Comparison of ENCODE assay signal across 10 mouse cellular contexts in genomic region chr6:70871511-70871980, GRCm38 (mm10). TPM values are rescaled to one million over a fixed set of nuclear protein-coding genes. Genes with fewer than 3 reads are reported as not detected.
DNase-seq lines count a peak whose midpoint lies in the region; ATAC-seq and TF ChIP-seq lines count a peak whose summit lies in the region.
"Had no signal": no experiment of that assay in that cellular context is flagged by ENCODE, and none has a peak within 500 bp of the region (broad histone marks: within the 10 kb centered on the region; RNA-seq: fewer than 3 reads in every experiment).

No protein-coding gene starts in this region.

- no peaks in the 10 kb centered on the region for H3K36me3 ChIP-seq in embryonic facial prominence, embryonic 14.5 days (ENCODE audit: control insufficient read depth, insufficient read depth, low read length)
- H3K36me3 ChIP-seq in embryonic facial prominence, embryonic 10.5 days (replicated peaks), result no peaks in the 10 kb centered on the region
- H3K36me3 ChIP-seq in lung, postnatal 0 days (ENCODE audit: insufficient read depth, low read length), result 0 out of 2 replicates have a peak, but pooled peaks cover 2% of the 10 kb centered on the region
- no peaks in the 10 kb centered on the region for H3K36me3 ChIP-seq in forebrain, postnatal 0 days (ENCODE audit: insufficient read depth)
- no peaks in the 10 kb centered on the region for H3K36me3 ChIP-seq in neural tube, embryonic 14.5 days (ENCODE audit: control insufficient read depth, insufficient read depth, low read length)
- H3K36me3 ChIP-seq: kidney, embryonic 15.5 days; limb, embryonic 10.5 days had no signal

- H3K9ac ChIP-seq in embryonic facial prominence, embryonic 14.5 days (ENCODE audit: low read depth, low read length), result no peak overlapping the region
- H3K9ac ChIP-seq in lung, postnatal 0 days (replicated peaks; ENCODE audit: low read depth), result 0 out of 2 replicates have a peak overlapping the region, but pooled peaks have one; percentile 16
- H3K9ac ChIP-seq in forebrain, postnatal 0 days, result 0 out of 2 replicates have a peak overlapping the region, but pooled peaks have one; percentile 2
- no peak overlapping the region for H3K9ac ChIP-seq in neural tube, embryonic 14.5 days (replicated peaks; ENCODE audit: low read depth, low read length)
- H3K9ac ChIP-seq: kidney, embryonic 15.5 days had no signal

- no peaks in the 10 kb centered on the region for H3K27me3 ChIP-seq in embryonic facial prominence, embryonic 14.5 days (replicated peaks; ENCODE audit: control insufficient read depth, insufficient read depth, low read length)
- no peaks in the 10 kb centered on the region for H3K27me3 ChIP-seq in embryonic facial prominence, embryonic 10.5 days (replicated peaks; ENCODE audit: low read depth, poor library complexity, severe bottlenecking)
- no peaks in the 10 kb centered on the region for H3K27me3 ChIP-seq in lung, postnatal 0 days (replicated peaks; ENCODE audit: insufficient read depth, low read length)
- no peaks in the 10 kb centered on the region for H3K27me3 ChIP-seq in forebrain, postnatal 0 days (ENCODE audit: insufficient read depth, low read length)
- no peaks in the 10 kb centered on the region for H3K27me3 ChIP-seq in neural tube, embryonic 14.5 days (ENCODE audit: control insufficient read depth, insufficient read depth, low read length)
- H3K27me3 ChIP-seq: kidney, embryonic 15.5 days had no signal

- ATAC-seq in embryonic facial prominence, embryonic 14.5 days (ENCODE audit: low read depth), result no peak
- no peak for ATAC-seq in lung, postnatal 0 days
- ATAC-seq in forebrain, postnatal 0 days, result peak; percentile 39; the same call in 1 of the 2 replicates
- ATAC-seq in neural tube, embryonic 14.5 days (ENCODE audit: low read depth), result no peak

- no peak for TF ChIP-seq CTCF in lung, postnatal 0 days (IDR thresholded peaks at IDR 0.05)
- no peak for TF ChIP-seq CTCF in forebrain, postnatal 0 days (IDR thresholded peaks at IDR 0.05; ENCODE audit: low read depth)

- 54% methylated on average over 14 of the region's 14 CpGs for WGBS in embryonic facial prominence, embryonic 14.5 days
- 71% methylated on average over 14 of the region's 14 CpGs for WGBS in embryonic facial prominence, embryonic 10.5 days
- WGBS in lung, postnatal 0 days, result 48% methylated on average over 14 of the region's 14 CpGs
- WGBS in forebrain, postnatal 0 days, result 59% methylated on average over 14 of the region's 14 CpGs
- WGBS in neural tube, embryonic 14.5 days, result 51% methylated on average over 14 of the region's 14 CpGs

- TF ChIP-seq EP300 in lung, postnatal 0 days (IDR thresholded peaks at IDR 0.05), result no peak

- peak; percentile 12 for DNase-seq in embryonic facial prominence, embryonic 14.5 days (ENCODE audit: low spot score)
- no peak for DNase-seq in embryonic facial prominence, embryonic 10.5 days (ENCODE audit: low spot score)
- DNase-seq in lung, postnatal 0 days (ENCODE audit: low spot score), result no peak
- no peak for DNase-seq in lung, postnatal 4 days
- peak; percentile 2 for DNase-seq in forebrain, postnatal 0 days
- no peak for DNase-seq in adipocyte (ENCODE audit: low spot score)
- no peak for DNase-seq in embryo, embryonic 9.5 days (ENCODE audit: extremely low spot score)

- no peak overlapping the region for H3K4me3 ChIP-seq in embryonic facial prominence, embryonic 14.5 days (ENCODE audit: low read depth, low read length)
- no peak overlapping the region for H3K4me3 ChIP-seq in embryonic facial prominence, embryonic 10.5 days
- no peak overlapping the region for H3K4me3 ChIP-seq in lung, postnatal 0 days (ENCODE audit: low read depth, low read length)
- no peak overlapping the region for H3K4me3 ChIP-seq in forebrain, postnatal 0 days (ENCODE audit: low read depth, low read length)
- no peak overlapping the region for H3K4me3 ChIP-seq in neural tube, embryonic 14.5 days (ENCODE audit: low read depth, low read length)
- H3K4me3 ChIP-seq: kidney, embryonic 15.5 days; limb, embryonic 10.5 days had no signal

- no peaks in the 10 kb centered on the region for H3K4me1 ChIP-seq in embryonic facial prominence, embryonic 14.5 days (ENCODE audit: control insufficient read depth, insufficient read depth, low read length)
- 0 out of 2 replicates have a peak, but pooled peaks cover 3% of the 10 kb centered on the region for H3K4me1 ChIP-seq in embryonic facial prominence, embryonic 10.5 days
- H3K4me1 ChIP-seq in lung, postnatal 0 days (ENCODE audit: insufficient read depth, low read depth, low read length), result no peaks in the 10 kb centered on the region
- H3K4me1 ChIP-seq in forebrain, postnatal 0 days (ENCODE audit: insufficient read depth), result no peaks in the 10 kb centered on the region
- peaks cover 5% of the 10 kb centered on the region; the same call in 1 of the 2 replicates for H3K4me1 ChIP-seq in neural tube, embryonic 14.5 days (ENCODE audit: control insufficient read depth, insufficient read depth, low read length)
- H3K4me1 ChIP-seq: limb, embryonic 10.5 days had no signal

- H3K4me2 ChIP-seq in embryonic facial prominence, embryonic 14.5 days (ENCODE audit: low read depth, low read length), result no peak overlapping the region
- no peak overlapping the region for H3K4me2 ChIP-seq in lung, postnatal 0 days (replicated peaks; ENCODE audit: low read depth, low read length)
- peak overlapping the region; percentile 20 for H3K4me2 ChIP-seq in forebrain, postnatal 0 days (ENCODE audit: low read depth)
- H3K4me2 ChIP-seq in neural tube, embryonic 14.5 days (ENCODE audit: low read depth, low read length), result no peak overlapping the region
- H3K4me2 ChIP-seq: kidney, embryonic 15.5 days had no signal

- H3K9me3 ChIP-seq in embryonic facial prominence, embryonic 14.5 days (ENCODE audit: control insufficient read depth, low read length), result no peaks in the 10 kb centered on the region
- no peaks in the 10 kb centered on the region for H3K9me3 ChIP-seq in embryonic facial prominence, embryonic 10.5 days
- H3K9me3 ChIP-seq in lung, postnatal 0 days (ENCODE audit: low read length), result no peaks in the 10 kb centered on the region
- no peaks in the 10 kb centered on the region for H3K9me3 ChIP-seq in forebrain, postnatal 0 days (ENCODE audit: low read length)
- H3K9me3 ChIP-seq in neural tube, embryonic 14.5 days (ENCODE audit: control insufficient read depth, low read length), result no peaks in the 10 kb centered on the region
- H3K9me3 ChIP-seq: kidney, embryonic 15.5 days; limb, embryonic 10.5 days had no signal

- no peak overlapping the region for H3K27ac ChIP-seq in embryonic facial prominence, embryonic 14.5 days (replicated peaks; ENCODE audit: low read depth, low read length)
- H3K27ac ChIP-seq in embryonic facial prominence, embryonic 10.5 days (replicated peaks), result no peak overlapping the region
- H3K27ac ChIP-seq in lung, postnatal 0 days (ENCODE audit: low read length), result no peak overlapping the region
- peak overlapping the region; percentile 21; the same call in 1 of the 2 replicates for H3K27ac ChIP-seq in forebrain, postnatal 0 days (ENCODE audit: low read depth, low read length)
- H3K27ac ChIP-seq in neural tube, embryonic 14.5 days (ENCODE audit: low read depth, low read length), result peak overlapping the region; percentile 8; the same call in 1 of the 2 replicates
- H3K27ac ChIP-seq: kidney, embryonic 15.5 days; limb, embryonic 10.5 days had no signal

RNA-seq across cellular contexts. Expression of gene Eif2ak3, which starts 27.2 kb away (rescaled TPM):
- polyA plus RNA-seq in embryonic facial prominence, embryonic 14.5 days (2014; fragmentation: Nextera tagmentation; extraction: Ambion mirVana), result 13.0 and 15.9 TPM in 2 replicates
- 7.7 and 9.0 TPM in 2 replicates for polyA plus RNA-seq in embryonic facial prominence, embryonic 10.5 days (2016; fragmentation: Nextera tagmentation; extraction: Ambion mirVana)
- 8.6 and 8.9 TPM in 2 replicates for polyA plus RNA-seq in lung, postnatal 0 days (2015; fragmentation: Nextera tagmentation; extraction: Ambion mirVana)
- 22.3 and 23.3 TPM in 2 replicates for total RNA-seq in forebrain, postnatal 0 days (2014; rRNA removed)
- 6.9 and 8.3 TPM in 2 replicates for polyA plus RNA-seq in forebrain, postnatal 0 days (2015; fragmentation: Nextera tagmentation; extraction: Ambion mirVana)
- polyA plus RNA-seq in neural tube, embryonic 14.5 days (2014; fragmentation: Nextera tagmentation; extraction: Ambion mirVana), result 12.4 and 15.7 TPM in 2 replicates

RNA-seq across cellular contexts. Expression of gene Tex37, which starts 47.2 kb away (rescaled TPM):
- not detected in 2 replicates for polyA plus RNA-seq in embryonic facial prominence, embryonic 14.5 days (2014; fragmentation: Nextera tagmentation; extraction: Ambion mirVana)
- polyA plus RNA-seq in embryonic facial prominence, embryonic 10.5 days (2016; fragmentation: Nextera tagmentation; extraction: Ambion mirVana), result 0.19 TPM in 1 of 2 replicates, not detected in the other
- polyA plus RNA-seq in lung, postnatal 0 days (2015; fragmentation: Nextera tagmentation; extraction: Ambion mirVana), result not detected in 2 replicates
- not detected in 2 replicates for total RNA-seq in forebrain, postnatal 0 days (2014; rRNA removed)
- polyA plus RNA-seq in forebrain, postnatal 0 days (2015; fragmentation: Nextera tagmentation; extraction: Ambion mirVana), result not detected in 2 replicates
- polyA plus RNA-seq in neural tube, embryonic 14.5 days (2014; fragmentation: Nextera tagmentation; extraction: Ambion mirVana), result not detected in 2 replicates
- polyA plus RNA-seq: kidney, embryonic 15.5 days; limb, embryonic 10.5 days had no signal

Comparison
In these comparisons a context has a peak if more than half of its experiments do, and no peak if none do; other contexts are left out.
1. DNase-seq: peak in embryonic facial prominence, embryonic 14.5 days (single experiment) and forebrain, postnatal 0 days (single experiment); none in embryonic facial prominence, embryonic 10.5 days (single experiment), lung, postnatal 0 days (single experiment), lung, postnatal 4 days (0 of 2), adipocyte (single experiment) and embryo, embryonic 9.5 days (single experiment).
2. H3K27ac ChIP-seq: peak in forebrain, postnatal 0 days (single experiment) and neural tube, embryonic 14.5 days (single experiment); none in embryonic facial prominence, embryonic 14.5 days (single experiment), embryonic facial prominence, embryonic 10.5 days (single experiment) and lung, postnatal 0 days (single experiment).
3. H3K9ac ChIP-seq: peak in lung, postnatal 0 days (single experiment) and forebrain, postnatal 0 days (single experiment); none in embryonic facial prominence, embryonic 14.5 days (single experiment) and neural tube, embryonic 14.5 days (single experiment).